Comparison of ENCODE assay signal across 25 mouse cellular contexts in the genomic region with DNA sequence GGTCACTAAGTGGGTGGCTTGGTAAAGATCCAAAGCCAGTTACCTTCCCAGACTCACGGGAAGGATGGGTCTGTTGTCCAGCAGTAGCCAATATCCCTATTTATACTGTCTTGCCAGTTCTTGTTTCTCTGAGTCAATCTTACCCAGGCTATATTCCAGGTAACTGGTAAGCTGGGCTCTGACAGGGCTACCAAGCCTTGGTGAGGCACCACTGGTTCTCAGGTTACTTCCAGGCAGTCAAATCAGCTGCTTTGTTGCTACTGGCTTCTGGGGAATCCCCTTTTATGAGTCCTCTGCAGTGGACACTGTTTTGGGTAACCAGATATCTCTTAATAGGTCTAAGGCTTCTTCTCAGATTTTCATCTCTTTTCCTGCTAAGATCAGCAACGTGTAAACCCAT.
DNase-seq lines count a peak whose midpoint lies in the region; ATAC-seq and TF ChIP-seq lines count a peak whose summit lies in the region.
"Had no signal": no experiment of that assay in that cellular context is flagged by ENCODE, and none has a peak within 500 bp of the region (broad histone marks: within the 10 kb centered on the region; RNA-seq: fewer than 3 reads in every experiment).

No protein-coding gene starts in this region.

- TF ChIP-seq EP300 in CH12.LX (IDR thresholded peaks at IDR 0.05; ENCODE audit: low read length): peak; percentile 43

- dilution Hi-C loops in CH12.LX (cut with MboI; ENCODE audit: extremely low pct_ligation_motif_present, extremely low pct_unique_long_range_greater_than_20kb, low sequenced_read_pairs): no loop called here

- ATAC-seq in hindbrain, embryonic 12.5 days (ENCODE audit: low FRiP score): no peak
- ATAC-seq: CD4-positive, CD25-positive, alpha-beta regulatory T cell, adult 4 months; forebrain, embryonic 14.5 days; forebrain, embryonic 16.5 days had no signal

- intact Hi-C loops in gastrocnemius, adult 2 months (cut with DNase I): loop anchor here (1.0 to 2.0 kb wide), 2 partner anchors 38 to 180 kb away; no protein-coding TSS in a partner anchor

- H3K9me3 ChIP-seq in CH12.LX (replicated peaks; ENCODE audit: low read length): no peaks in the 10 kb centered on the region
- H3K9me3 ChIP-seq in hindbrain, embryonic 12.5 days (replicated peaks): no peaks in the 10 kb centered on the region
- H3K9me3 ChIP-seq: embryonic facial prominence, embryonic 13.5 days; embryonic facial prominence, embryonic 15.5 days; forebrain, embryonic 10.5 days; forebrain, embryonic 12.5 days had no signal

- H3K9ac ChIP-seq in CH12.LX (ENCODE audit: insufficient read depth, low read depth): no peak overlapping the region
- H3K9ac ChIP-seq in hindbrain, embryonic 12.5 days: no peak overlapping the region
- H3K9ac ChIP-seq: embryonic facial prominence, embryonic 13.5 days; embryonic facial prominence, embryonic 15.5 days; forebrain, embryonic 12.5 days had no signal

- H3K4me2 ChIP-seq in CH12.LX (ENCODE audit: insufficient read depth, low read depth, poor library complexity, severe bottlenecking): peak overlapping the region; percentile 25; the same call in 1 of the 2 replicates
- H3K4me2 ChIP-seq in hindbrain, embryonic 12.5 days (replicated peaks): no peak overlapping the region
- H3K4me2 ChIP-seq: embryonic facial prominence, embryonic 13.5 days; embryonic facial prominence, embryonic 15.5 days; forebrain, embryonic 12.5 days had no signal

- peak; percentile 47 for DNase-seq in gastrocnemius, adult 2 months
- DNase-seq in gastrocnemius, postnatal 4 days (ENCODE audit: low spot score in 2 of 2): no peak
- peak; percentile 9 for DNase-seq in 3T3-L1 (ENCODE audit: low read depth, low spot score)
- peak; percentile 38 for DNase-seq in CH12.LX (ENCODE audit: extremely low read depth)
- DNase-seq in kidney, adult 9 months: no peak
- DNase-seq: adrenal gland, adult 2 months; adrenal gland, postnatal 10 days; adrenal gland, postnatal 25 days; B cell, adult 2 months; cerebellum, adult 11 months; cerebellum, adult 18-20 months; cerebellum, adult 8-10 months; cerebellum, adult 9-11 months; cerebellum, postnatal 14 days; cerebellum, postnatal 36 days; embryo, embryonic 11 days had no signal

- in situ Hi-C loops in CH12.LX (cut with MboI; ENCODE audit: low pct_ligation_motif_present, low pct_unique_long_range_greater_than_20kb, low sequenced_read_pairs): no loop called here

- H3K27ac ChIP-seq in gastrocnemius, adult 2 months: peak overlapping the region; percentile 83
- H3K27ac ChIP-seq in CH12.LX (ENCODE audit: insufficient read depth, low read depth): peak overlapping the region; percentile 41; the same call in 1 of the 2 replicates
- H3K27ac ChIP-seq in hindbrain, embryonic 12.5 days: no peak overlapping the region
- H3K27ac ChIP-seq: embryonic facial prominence, embryonic 13.5 days; embryonic facial prominence, embryonic 15.5 days; forebrain, embryonic 10.5 days; forebrain, embryonic 12.5 days had no signal

- H3K4me1 ChIP-seq in CH12.LX (ENCODE audit: control insufficient read depth in 1 of 2, insufficient read depth in 2 of 2): peaks cover 14 to 44% of the 10 kb centered on the region in 2 experiments; a peak in 3 of 4 replicates
- no peaks in the 10 kb centered on the region for H3K4me1 ChIP-seq in hindbrain, embryonic 12.5 days
- H3K4me1 ChIP-seq: embryonic facial prominence, embryonic 13.5 days; embryonic facial prominence, embryonic 15.5 days; forebrain, embryonic 10.5 days had no signal

- TF ChIP-seq RAD21 in CH12.LX (IDR thresholded peaks at IDR 0.05; ENCODE audit: low read depth, low read length): no peak

- H3K4me3 ChIP-seq in gastrocnemius, adult 2 months: no peak overlapping the region
- H3K4me3 ChIP-seq in CH12.LX (replicated peaks in 1 of 3; ENCODE audit: low read depth in 2 of 3, low read length in 2 of 3, poor library complexity in 1 of 3): no peak overlapping the region
- no peak overlapping the region for H3K4me3 ChIP-seq in hindbrain, embryonic 12.5 days
- H3K4me3 ChIP-seq: embryonic facial prominence, embryonic 13.5 days; embryonic facial prominence, embryonic 15.5 days; erythroblast, embryonic 14.5 days; forebrain, embryonic 10.5 days; forebrain, embryonic 12.5 days had no signal

- H3K36me3 ChIP-seq in CH12.LX (replicated peaks in 1 of 2; ENCODE audit: control insufficient read depth in 1 of 2, insufficient read depth in 1 of 2, low read length in 1 of 2): no peaks in the 10 kb centered on the region
- no peaks in the 10 kb centered on the region for H3K36me3 ChIP-seq in hindbrain, embryonic 12.5 days
- H3K36me3 ChIP-seq: embryonic facial prominence, embryonic 13.5 days; embryonic facial prominence, embryonic 15.5 days; forebrain, embryonic 10.5 days; forebrain, embryonic 12.5 days had no signal

- 88% methylated on average over 2 of the region's 2 CpGs for WGBS in hindbrain, embryonic 12.5 days

- H3K79me2 ChIP-seq in CH12.LX (replicated peaks; ENCODE audit: control insufficient read depth, extremely low read depth, insufficient read depth, poor library complexity, severe bottlenecking): no peaks in the 10 kb centered on the region

- TF ChIP-seq POLR2A in CH12.LX (IDR thresholded peaks at IDR 0.05; ENCODE audit: low read depth, low read length): no peak

- TF ChIP-seq CTCF in gastrocnemius, adult 2 months (IDR thresholded peaks at IDR 0.05): no peak
- TF ChIP-seq CTCF in CH12.LX (conservative IDR thresholded peaks at IDR 0.05 in 1 of 2, IDR thresholded peaks at IDR 0.05 in 1 of 2; ENCODE audit: low read depth in 2 of 2, low read length in 2 of 2): no peak

- no peaks in the 10 kb centered on the region for H3K27me3 ChIP-seq in CH12.LX (replicated peaks)
- H3K27me3 ChIP-seq in hindbrain, embryonic 12.5 days: no peaks in the 10 kb centered on the region
- H3K27me3 ChIP-seq: embryonic facial prominence, embryonic 13.5 days; embryonic facial prominence, embryonic 15.5 days had no signal

TF ChIP-seq in CH12.LX, 34 proteins besides CTCF, POLR2A, EP300 and RAD21:
- TF ChIP-seq ETS1 (conservative IDR thresholded peaks at IDR 0.05; ENCODE audit: low read depth, low read length) (peak; percentile 44; the same call in 1 of the 2 replicates), MXI1 (IDR thresholded peaks at IDR 0.05; ENCODE audit: low read depth, low read length) (no peak), MEF2A (IDR thresholded peaks at IDR 0.05; ENCODE audit: borderline replicate concordance, low read depth, low read length) (no peak), ZMIZ1 (IDR thresholded peaks at IDR 0.05; ENCODE audit: low read depth, low read length) (no peak), JUND (conservative IDR thresholded peaks at IDR 0.05; ENCODE audit: low read depth, low read length) (no peak)
TF ChIP-seq in CH12.LX: peak in this region for 1.

Comparison
In these comparisons a context has a peak if more than half of its experiments do, and no peak if none do; other contexts are left out.
1. DNase-seq: peak in gastrocnemius, adult 2 months (single experiment), 3T3-L1 (single experiment) and CH12.LX (single experiment); none in gastrocnemius, postnatal 4 days (0 of 2) and kidney, adult 9 months (single experiment).